Mouse (Mus musculus) MEL (cell line): Measurements from ENCODE around the gene Zfp64.

Source experiments
- CTCF ChIP-seq, 3 experiments: IDR thresholded peaks in 2 of 3; conservative IDR thresholded peaks in 1 of 3; 2 replicates each; pipeline ENCODE4 v1.5.1; 2011 to 2012; ENCODE audit warnings: low read length in 3 of 3, low read depth in 2 of 3, mild to moderate bottlenecking in 2 of 3, improper control_type of control experiment in 1 of 3, inconsistent platforms in 1 of 3, mixed read lengths in 1 of 3, moderate library complexity in 1 of 3; ENCODE audit not compliant: control insufficient read depth in 1 of 3, insufficient read depth in 1 of 3, poor library complexity in 1 of 3, severe bottlenecking in 1 of 3
- POLR2A ChIP-seq, 2 experiments: IDR thresholded peaks; 2 replicates each; pipeline ENCODE4 v1.6.1; 2011 to 2012; ENCODE audit warnings: low read length in 2 of 2, mild to moderate bottlenecking in 2 of 2, control low read depth in 1 of 2, improper control_type of control experiment in 1 of 2, low read depth in 1 of 2, moderate library complexity in 1 of 2; ENCODE audit not compliant: control insufficient read depth in 1 of 2, insufficient read depth in 1 of 2, poor library complexity in 1 of 2

- no peak for TF ChIP-seq POLR2A (IDR thresholded peaks at IDR 0.05; ENCODE audit: control insufficient read depth in 1 of 2, insufficient read depth in 1 of 2, low read depth in 1 of 2, low read length in 2 of 2, poor library complexity in 1 of 2)
- TF ChIP-seq CTCF (IDR thresholded peaks at IDR 0.05 in 2 of 3, conservative IDR thresholded peaks at IDR 0.05 in 1 of 3; ENCODE audit: control insufficient read depth in 1 of 3, insufficient read depth in 1 of 3, low read depth in 2 of 3, low read length in 3 of 3, poor library complexity in 1 of 3, severe bottlenecking in 1 of 3): no peak
Observed at GRCm38 (mm10) chr2:168862694-168863093, 92.7 kb downstream of the Zfp64 start.
